Mouse (Mus musculus) megakaryocyte, adult 5-6 weeks (primary cell): ENCODE measurements at regions not wholly inside any gene's neighbourhood (a gene's known extent, or its start where the extent isn't known, plus 50 kb on each side); places are given as distances from the start of the nearest gene placed in this dataset.

ENCODE experiments used
- ATAC-seq: 2 replicates; pipeline ENCODE4 v1.8.0; 2016; ENCODE audit warnings: mild to moderate bottlenecking, inconsistent platforms; ENCODE audit not compliant: poor library complexity, severe bottlenecking

DNA sequence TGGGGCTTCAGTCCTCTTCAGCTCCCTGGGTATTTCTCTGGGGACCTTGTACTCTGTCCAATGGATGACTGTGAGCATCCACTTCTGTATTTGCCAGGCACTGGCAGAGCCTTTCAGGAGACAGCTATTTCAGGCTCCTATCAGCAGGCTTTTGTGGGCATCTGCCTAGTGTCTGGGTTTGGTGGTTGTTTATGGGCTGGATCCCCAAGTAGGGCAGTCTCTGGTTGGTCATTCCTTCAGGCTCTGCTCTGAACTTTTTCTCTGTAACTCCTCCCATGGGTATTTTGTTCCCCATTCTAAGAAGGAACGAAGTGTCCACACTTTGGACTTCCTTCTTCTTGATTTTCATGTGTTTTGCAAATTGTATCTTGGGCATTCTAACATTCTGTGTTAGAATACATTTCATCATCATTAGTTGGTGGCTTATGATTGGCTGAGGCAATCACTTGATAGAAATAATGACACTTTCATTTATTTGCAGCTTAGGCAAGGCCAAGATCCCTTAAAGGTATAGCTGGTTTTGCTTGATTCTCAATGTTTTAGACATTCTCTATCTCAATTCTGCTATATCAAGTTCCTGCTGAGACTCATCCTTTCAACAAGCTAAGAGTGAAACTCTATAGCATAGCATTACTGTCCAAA, 96.7 kb downstream of the Gcnt1 start:
- ATAC-seq = peak; percentile 70
